Mouse (Mus musculus) ES-Bruce4 (cell line): ENCODE measurements around the gene Olfr452.

Experiments used
- CTCF ChIP-seq: IDR thresholded peaks from one replicate; pipeline ENCODE4 v1.8.1; 2011; ENCODE audit warnings: low read depth, low read length
- EP300 ChIP-seq: IDR thresholded peaks from 2 replicates; pipeline ENCODE4 v1.6.1; 2011; ENCODE audit warnings: low read depth, low read length; ENCODE audit not compliant: insufficient read depth
- POLR2A ChIP-seq: IDR thresholded peaks from one replicate; pipeline ENCODE4 v1.8.1; 2011; ENCODE audit warnings: low read length; ENCODE audit not compliant: insufficient read depth

DNA sequence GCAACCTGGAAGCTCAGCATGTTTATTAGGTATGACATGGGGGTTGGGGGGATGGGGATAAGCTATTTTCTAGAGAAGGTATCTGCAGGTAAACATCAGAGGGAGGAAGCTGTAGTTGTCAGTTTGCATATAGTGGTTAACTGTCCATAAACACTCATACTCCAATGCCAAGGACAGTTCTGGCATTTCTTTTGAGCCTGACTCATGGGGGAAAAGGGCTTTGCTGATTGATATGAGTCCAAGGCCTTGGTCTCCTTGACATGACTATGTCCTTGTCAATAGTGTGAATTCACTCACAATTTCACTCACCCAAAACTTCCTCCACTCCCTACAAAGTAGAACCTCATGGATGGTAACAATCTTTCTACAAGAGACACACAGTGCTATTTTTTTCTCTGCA, 37.0 kb upstream of the Olfr452 start:
- TF ChIP-seq CTCF (no peak), POLR2A (no peak), EP300 (no peak)
